Mouse (Mus musculus): ENCODE data around the gene Rarres2.

GRCm38 (mm10) chr6:48538841-48539737 lies 33.5 kb downstream of the Rarres2 start:
- TF ChIP-seq CTCF (IDR thresholded peaks at IDR 0.05; ENCODE audit: insufficient read depth, low read depth, low read length) = no peak
- TF ChIP-seq POLR2A (IDR thresholded peaks at IDR 0.05; ENCODE audit: insufficient read depth, low read depth, low read length) = no peak

Data from olfactory bulb, adult 2 months (tissue).